Mouse (Mus musculus) testis, adult 2 months (tissue): ENCODE measurements at regions not wholly inside any gene's neighbourhood (a gene's known extent, or its start where the extent isn't known, plus 50 kb on each side); places are given as distances from the start of the nearest gene placed in this dataset.

Experiments used
- CTCF ChIP-seq: fragments of 200-500 bp; IDR thresholded peaks from 2 replicates; pipeline ENCODE4 v1.5.1; 2012; ENCODE audit warnings: low read depth, mild to moderate bottlenecking, inconsistent platforms, low read length, moderate library complexity; ENCODE audit not compliant: control insufficient read depth, insufficient read depth, insufficient replicate concordance
- POLR2A ChIP-seq: fragments of 200-500 bp; IDR thresholded peaks from 2 replicates; pipeline ENCODE4 v1.6.1; 2012; ENCODE audit warnings: low read depth, mild to moderate bottlenecking, inconsistent platforms, low read length, moderate library complexity; ENCODE audit not compliant: control insufficient read depth

DNA sequence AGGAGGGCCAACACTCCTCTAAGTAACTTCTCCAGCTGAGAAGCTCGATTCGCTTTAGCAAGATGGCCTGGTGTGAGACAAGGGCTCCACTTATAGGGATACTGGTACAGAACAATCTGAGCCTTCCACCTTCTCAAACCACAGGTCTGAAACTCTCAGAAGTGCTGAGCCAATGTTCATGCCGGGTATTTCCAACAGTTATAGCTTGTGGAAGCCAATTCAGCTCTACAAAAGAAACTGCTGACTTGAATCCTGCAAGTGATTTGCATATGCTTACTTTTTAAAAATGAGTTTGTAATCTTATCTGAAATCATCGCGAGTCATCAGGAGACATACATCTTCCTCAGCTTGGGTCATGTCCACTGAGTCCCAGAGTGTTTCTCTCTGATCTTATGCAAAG is 273.2 kb downstream of the Car8 start:
- TF ChIP-seq CTCF (no peak), POLR2A (no peak)
